Mouse (Mus musculus) layer of hippocampus, adult 18-20 months (tissue): ENCODE measurements around the gene Serpina3i. TPM values are rescaled to one million over a fixed set of nuclear protein-coding genes. Genes with fewer than 3 reads are reported as not detected.

Experiments
- DNase-seq, 2 experiments: peaks; one replicate each; pipeline ENCODE4 v3.0.0; 2022; ENCODE audit warnings: low spot score in 2 of 2
- total RNA-seq, 2 experiments: library from RNA; stranded (reverse); gene quantifications; 2 replicates each; pipeline ENCODE4 v1.2.3; 2021

Serpina3i gene
- total RNA-seq, 2 experiments from 2014 or later: 0.79 to 0.84 TPM

DNA sequence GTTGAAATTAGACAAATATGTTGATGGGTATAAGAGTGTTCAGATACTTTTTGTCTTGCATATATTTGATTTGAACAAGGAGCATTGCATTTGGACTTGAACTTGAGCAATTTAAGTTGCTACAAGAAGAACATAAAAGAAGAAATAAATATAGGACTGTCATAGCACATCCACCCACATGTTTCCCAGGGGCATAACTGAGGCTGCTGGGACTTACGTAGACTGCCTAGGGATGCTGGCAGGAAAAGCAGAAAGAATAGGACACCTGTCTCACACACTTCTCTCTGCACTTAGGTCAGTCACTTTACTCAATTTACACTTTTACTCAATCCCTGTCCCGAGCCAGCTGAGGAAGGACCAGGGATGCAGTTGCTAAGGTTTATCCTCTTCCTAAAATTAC, 31.0 kb downstream of the Serpina3i start:
- DNase-seq: no peak

DNA sequence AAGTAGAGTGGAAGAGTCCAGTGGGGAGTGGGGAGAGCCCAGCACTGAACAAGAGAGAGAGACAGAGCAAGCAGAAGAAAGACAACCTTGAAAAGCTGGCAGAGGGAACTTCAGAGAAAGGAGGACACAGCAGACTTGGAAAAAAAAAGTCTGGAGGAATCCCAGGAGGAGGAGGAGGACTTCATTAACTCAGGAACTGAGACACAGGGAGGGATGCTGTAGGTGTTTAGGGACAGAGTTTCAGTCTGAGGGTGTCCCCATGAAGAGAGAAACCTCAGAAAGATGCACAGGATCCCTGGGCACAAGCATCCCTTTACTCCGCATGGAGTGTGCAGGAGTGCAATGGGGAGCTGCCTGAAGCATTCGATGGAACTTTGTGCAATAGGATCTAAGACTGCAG, 35.1 kb downstream of the Serpina3i start:
- DNase-seq: no peak

DNA sequence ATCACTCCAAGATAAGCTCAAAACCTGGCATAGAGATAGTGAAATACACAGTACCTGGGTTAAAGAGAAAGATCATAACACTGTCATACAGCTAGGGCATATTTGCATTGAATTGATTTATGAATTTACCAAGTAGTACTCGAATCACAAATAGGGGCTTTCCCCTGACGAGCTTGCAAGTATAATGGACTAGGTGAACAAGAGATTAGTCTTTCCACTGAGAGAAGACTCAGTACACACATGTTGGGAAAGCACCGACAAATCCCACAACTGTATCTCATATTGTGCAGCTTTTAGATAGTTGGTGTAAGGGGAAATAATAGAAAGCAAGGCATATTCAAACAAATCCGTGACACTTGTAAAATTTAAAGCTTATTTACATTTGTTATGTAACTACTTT, 43.1 kb downstream of the Serpina3i start:
- DNase-seq: no peak

DNA sequence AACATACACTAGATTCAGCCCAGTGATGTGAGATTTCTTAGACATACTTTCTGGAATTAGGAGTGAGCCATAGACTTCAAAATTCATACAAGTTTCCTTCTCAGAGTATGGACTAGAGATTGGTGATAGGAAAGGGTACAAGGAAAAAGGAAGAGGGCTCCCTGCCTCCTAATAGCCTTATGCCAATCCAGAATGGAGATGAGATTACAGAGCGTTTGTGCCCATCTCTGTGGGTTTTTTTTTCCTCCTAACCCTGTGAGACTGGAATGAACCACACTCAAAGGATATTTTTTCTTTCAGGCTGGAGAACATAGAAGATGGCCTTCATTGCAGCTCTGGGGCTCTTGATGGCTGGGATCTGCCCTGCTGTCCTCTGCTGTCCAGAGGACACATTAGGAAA, 51.3 kb downstream of the Serpina3i start, which contains the start of gene Serpina3j:
Serpina3j (plus strand) TSS at position 301 of the 400 bp plus-strand sequence.
- no peak for DNase-seq

Other genes with a start within 250 kb of the Serpina3i start
- gene Serpina9, start 249.4 kb upstream of the Serpina3i start, total RNA-seq: under 1 TPM in 1 of 2 experiments, not detected in 1; 0.32 TPM
- gene Serpina12, start 218.7 kb upstream of the Serpina3i start, total RNA-seq: not detected
- gene Serpina5, start 162.0 kb upstream of the Serpina3i start, total RNA-seq: not detected
- gene Serpina3a, start 150.4 kb upstream of the Serpina3i start, total RNA-seq: not detected
- not detected for gene Serpina3b, start 135.1 kb upstream of the Serpina3i start, total RNA-seq
- gene Serpina3c, start 109.3 kb upstream of the Serpina3i start, total RNA-seq: under 1 TPM; 0.20 to 0.37 TPM
- not detected for gene Serpina3f, start 48.6 kb upstream of the Serpina3i start, total RNA-seq
- gene Serpina3g, start 26.9 kb upstream of the Serpina3i start, total RNA-seq: 1 to 10 TPM; 2.7 to 3.5 TPM
- not detected for gene Serpina3j, start 51.4 kb downstream of the Serpina3i start, total RNA-seq
- gene Serpina3k, start 75.4 kb downstream of the Serpina3i start, total RNA-seq: not detected
- gene Serpina3m, start 75.4 kb downstream of the Serpina3i start, total RNA-seq: under 1 TPM; 0.36 to 0.37 TPM
- gene Serpina3n, start 143.6 kb downstream of the Serpina3i start, total RNA-seq: 10 to 100 TPM; 85.3 to 87.4 TPM
- not detected for gene Gsc, start 210.2 kb downstream of the Serpina3i start, total RNA-seq